Mouse (Mus musculus) myocyte (in vitro differentiated cells): ENCODE measurements around the gene Rab6a. TPM values are rescaled to one million over a fixed set of nuclear protein-coding genes. Genes with fewer than 3 reads are reported as not detected.

Experiments used
- H3K27me3 ChIP-seq: one replicate; pipeline ENCODE4 v1.6.1; 2011; ENCODE audit not compliant: control insufficient read depth, insufficient read depth, insufficient read length
- H3K36me3 ChIP-seq: one replicate; pipeline ENCODE4 v1.6.1; 2011; ENCODE audit not compliant: control insufficient read depth, insufficient read depth
- H3K4me2 ChIP-seq: one replicate; pipeline ENCODE4 v1.6.1; 2011; ENCODE audit warnings: low read depth, control low read depth
- H3K4me3 ChIP-seq: one replicate; pipeline ENCODE4 v1.5.1; 2011; ENCODE audit warnings: mild to moderate bottlenecking, control low read depth, moderate library complexity
- H3K79me2 ChIP-seq: one replicate; pipeline ENCODE4 v1.6.1; 2011; ENCODE audit not compliant: control insufficient read depth, insufficient read depth
- H3ac ChIP-seq: one replicate; pipeline ENCODE4 v1.6.1; 2011; ENCODE audit not compliant: control insufficient read depth, insufficient read length
- CEBPB ChIP-seq: IDR thresholded peaks from 2 replicates; pipeline ENCODE4 v1.6.1; 2011; ENCODE audit warnings: mild to moderate bottlenecking, moderate library complexity; ENCODE audit not compliant: poor library complexity, insufficient read depth, severe bottlenecking
- E2F4 ChIP-seq: IDR thresholded peaks from one replicate; pipeline ENCODE4 v1.6.1; 2011; ENCODE audit warnings: mild to moderate bottlenecking, control low read depth, moderate library complexity; ENCODE audit not compliant: insufficient read depth
- MAX ChIP-seq: IDR thresholded peaks from one replicate; pipeline ENCODE4 v1.6.1; 2011; ENCODE audit warnings: low read depth, mild to moderate bottlenecking, control low read depth
- MYOD1 ChIP-seq, 3 experiments: IDR thresholded peaks; one replicate each; pipeline ENCODE4 v1.6.1; 2011; ENCODE audit warnings: control low read depth in 2 of 3, low read depth in 2 of 3, mild to moderate bottlenecking in 2 of 3, moderate library complexity in 1 of 3; ENCODE audit not compliant: insufficient read length in 2 of 3, control insufficient read depth in 1 of 3
- MYOG ChIP-seq, 3 experiments: IDR thresholded peaks; one replicate each; pipeline ENCODE4 v1.6.1; 2011; ENCODE audit warnings: control low read depth in 2 of 3, low read depth in 2 of 3, mild to moderate bottlenecking in 2 of 3; ENCODE audit not compliant: insufficient read length in 2 of 3, control insufficient read depth in 1 of 3, insufficient read depth in 1 of 3
- POLR2A ChIP-seq: IDR thresholded peaks from one replicate; pipeline ENCODE4 v1.6.1; 2011; ENCODE audit warnings: low read depth, mild to moderate bottlenecking, control low read depth, moderate library complexity; ENCODE audit not compliant: insufficient read length
- POLR2AphosphoS2 ChIP-seq: IDR thresholded peaks from one replicate; pipeline ENCODE4 v1.6.1; 2011; ENCODE audit warnings: low read depth, control low read depth; ENCODE audit not compliant: insufficient read length
- REST ChIP-seq: IDR thresholded peaks from one replicate; pipeline ENCODE4 v1.6.1; 2011; ENCODE audit warnings: mild to moderate bottlenecking, control low read depth, moderate library complexity; ENCODE audit not compliant: insufficient read depth, insufficient read length
- SRF ChIP-seq: IDR thresholded peaks from one replicate; pipeline ENCODE4 v1.6.1; 2011; ENCODE audit warnings: low read depth; ENCODE audit not compliant: control insufficient read depth, insufficient read length
- TCF12 ChIP-seq: IDR thresholded peaks from one replicate; pipeline ENCODE4 v1.6.1; 2011; ENCODE audit warnings: mild to moderate bottlenecking, control low read depth; ENCODE audit not compliant: poor library complexity, insufficient read depth, severe bottlenecking
- TCF3 ChIP-seq: IDR thresholded peaks from one replicate; pipeline ENCODE4 v1.6.1; 2011; ENCODE audit warnings: low read depth, control low read depth; ENCODE audit not compliant: insufficient read length
- USF1 ChIP-seq: IDR thresholded peaks from one replicate; pipeline ENCODE4 v1.6.1; 2011; ENCODE audit warnings: low read depth, mild to moderate bottlenecking, control low read depth, moderate library complexity
- polyA plus RNA-seq: library from polyadenylated mRNA; unstranded; fragments of >200 nt; fragmentation: generic; extraction: Trizol; gene quantifications from one replicate; pipeline ENCODE4 v1.2.1, GENCODE M21; 2012; ENCODE audit warnings: missing spikeins

The Rab6a gene
- polyA plus RNA-seq, 1 experiment: 48.5 TPM

- TF ChIP-seq E2F4 (no peak), POLR2A (no peak), MYOD1 (IDR thresholded peaks at IDR 0.05; ENCODE audit: control insufficient read depth in 1 of 3, insufficient read length in 2 of 3, low read depth in 2 of 3) (no peak), TCF12 (no peak), REST (no peak), TCF3 (no peak), POLR2AphosphoS2 (no peak), USF1 (no peak), MAX (no peak), MYOG (IDR thresholded peaks at IDR 0.05; ENCODE audit: control insufficient read depth in 1 of 3, insufficient read depth in 1 of 3, insufficient read length in 2 of 3, low read depth in 2 of 3) (no peak), SRF (no peak), CEBPB (no peak)
- Histone ChIP-seq H3ac (no peak overlapping the region), H3K4me3 (no peak overlapping the region), H3K4me2 (no peak overlapping the region), H3K36me3 (no peaks in the 10 kb centered on the region), H3K27me3 (no peaks in the 10 kb centered on the region), H3K79me2 (no peaks in the 10 kb centered on the region)
Measured at GRCm38 (mm10) chr7:100570930-100571715, 36.1 kb upstream of the Rab6a start.

DNA sequence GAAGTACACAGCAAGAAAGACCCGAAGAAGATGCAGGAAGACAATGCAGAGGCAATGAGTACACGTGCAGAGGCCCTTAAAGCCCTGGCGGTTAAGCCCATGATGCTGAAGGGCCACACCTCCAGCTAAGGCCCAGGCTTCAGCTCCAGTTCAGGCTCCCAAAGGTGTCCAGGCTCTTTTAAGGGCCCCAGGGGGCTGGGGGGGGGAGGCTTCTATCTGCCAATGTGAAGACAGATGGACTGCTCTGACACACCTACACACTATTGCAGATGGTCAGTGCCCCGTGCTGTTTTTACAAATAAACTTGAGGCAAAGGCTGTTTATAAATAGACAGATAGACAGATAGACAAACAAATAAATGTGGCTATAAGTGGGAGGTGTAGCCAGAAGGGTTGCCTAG, 35.1 kb upstream of the Rab6a start:
- no peaks in the 10 kb centered on the region for H3K36me3 ChIP-seq
- H3K79me2 ChIP-seq: no peaks in the 10 kb centered on the region
- no peak overlapping the region for H3K4me2 ChIP-seq
- H3ac ChIP-seq: no peak overlapping the region
- TF ChIP-seq MAX: no peak
- TF ChIP-seq E2F4: no peak
- no peak for TF ChIP-seq POLR2A
- no peak for TF ChIP-seq USF1
- TF ChIP-seq MYOG (IDR thresholded peaks at IDR 0.05; ENCODE audit: control insufficient read depth in 1 of 3, insufficient read depth in 1 of 3, insufficient read length in 2 of 3, low read depth in 2 of 3): no peak
- no peak for TF ChIP-seq POLR2AphosphoS2
- no peak for TF ChIP-seq CEBPB
- TF ChIP-seq SRF: no peak
- TF ChIP-seq REST: no peak
- TF ChIP-seq MYOD1 (IDR thresholded peaks at IDR 0.05; ENCODE audit: control insufficient read depth in 1 of 3, insufficient read length in 2 of 3, low read depth in 2 of 3): no peak
- no peak for TF ChIP-seq TCF3
- TF ChIP-seq TCF12: no peak
- H3K4me3 ChIP-seq: no peak overlapping the region
- H3K27me3 ChIP-seq: no peaks in the 10 kb centered on the region

DNA sequence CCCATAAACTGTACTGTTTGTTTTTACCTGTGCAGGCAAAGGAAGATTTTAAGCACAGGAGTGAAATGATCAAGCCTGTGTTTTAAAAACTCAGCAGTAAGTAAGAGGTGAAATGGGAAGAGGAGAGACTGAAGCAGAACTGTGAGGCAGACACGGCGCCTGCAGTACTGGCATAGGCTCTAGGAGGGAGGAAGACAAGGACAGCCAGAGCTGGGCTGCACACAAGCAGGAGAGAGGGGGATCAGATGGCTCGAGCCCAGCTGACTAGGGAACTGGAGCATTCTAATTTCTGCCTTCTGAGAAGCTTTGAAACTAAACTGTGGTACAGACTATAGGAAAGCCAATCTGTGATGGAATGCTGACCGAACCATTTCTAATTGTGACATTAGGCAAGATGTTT, 34.5 kb upstream of the Rab6a start:
- Histone ChIP-seq H3ac (no peak overlapping the region), H3K4me3 (no peak overlapping the region), H3K36me3 (no peaks in the 10 kb centered on the region), H3K27me3 (no peaks in the 10 kb centered on the region), H3K79me2 (no peaks in the 10 kb centered on the region), H3K4me2 (no peak overlapping the region)
- TF ChIP-seq CEBPB (no peak), REST (no peak), POLR2A (no peak), E2F4 (no peak), TCF12 (no peak), SRF (no peak), POLR2AphosphoS2 (no peak)

- Histone ChIP-seq H3K27me3 (no peaks in the 10 kb centered on the region), H3K79me2 (peaks cover 6% of the 10 kb centered on the region), H3K4me2 (no peak overlapping the region), H3K4me3 (no peak overlapping the region), H3ac (no peak overlapping the region), H3K36me3 (no peaks in the 10 kb centered on the region)
- TF ChIP-seq POLR2A (no peak), MYOD1 (IDR thresholded peaks at IDR 0.05; ENCODE audit: control insufficient read depth in 1 of 3, insufficient read length in 2 of 3, low read depth in 2 of 3) (peak in 1 of 3 experiments; percentile 9)
Measured at GRCm38 (mm10) chr7:100578794-100579193, 28.4 kb upstream of the Rab6a start.

DNA sequence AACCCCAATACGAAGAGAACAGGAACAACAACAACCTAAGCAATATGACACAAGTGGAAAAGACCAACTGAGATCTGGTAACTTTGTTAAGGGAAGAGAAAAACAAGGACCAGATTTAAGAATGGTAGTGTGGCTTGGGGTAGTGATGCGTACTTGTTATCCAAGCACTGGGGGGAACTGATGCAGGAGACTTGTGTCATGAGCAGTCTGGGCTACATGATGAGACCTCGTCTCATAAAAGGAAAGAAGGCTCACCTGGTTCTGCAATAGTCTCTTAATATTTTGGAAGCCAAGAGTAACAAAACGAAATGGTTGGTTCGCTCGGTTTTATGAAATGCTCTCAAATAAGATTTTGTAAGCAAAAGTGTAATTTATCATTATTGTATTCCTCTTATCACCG, 25.0 kb upstream of the Rab6a start:
- Histone ChIP-seq H3K4me3 (peak overlapping the region; percentile 30), H3K4me2 (peak overlapping the region; percentile 81), H3K36me3 (no peaks in the 10 kb centered on the region), H3K79me2 (peaks cover 6% of the 10 kb centered on the region), H3K27me3 (no peaks in the 10 kb centered on the region), H3ac (peak overlapping the region; percentile 48)
- TF ChIP-seq E2F4 (no peak), POLR2A (no peak), USF1 (no peak), POLR2AphosphoS2 (no peak), TCF12 (no peak), TCF3 (no peak), MYOD1 (IDR thresholded peaks at IDR 0.05; ENCODE audit: control insufficient read depth in 1 of 3, insufficient read length in 2 of 3, low read depth in 2 of 3) (no peak), REST (no peak), CEBPB (no peak), SRF (no peak), MYOG (IDR thresholded peaks at IDR 0.05; ENCODE audit: control insufficient read depth in 1 of 3, insufficient read depth in 1 of 3, insufficient read length in 2 of 3, low read depth in 2 of 3) (no peak), MAX (no peak)
